Mouse (Mus musculus) cerebellum, adult (tissue): ENCODE measurements around the gene Snapin.

Experiments used
- ATAC-seq: cut with Nextera tagmentation; 2 replicates; pipeline ENCODE4 v1.9.2; 2017; ENCODE audit warnings: mild to moderate bottlenecking, moderate library complexity, mixed read lengths; ENCODE audit not compliant: insufficient number of reproducible peaks, low FRiP score, low TSS enrichment

The Snapin gene

DNA sequence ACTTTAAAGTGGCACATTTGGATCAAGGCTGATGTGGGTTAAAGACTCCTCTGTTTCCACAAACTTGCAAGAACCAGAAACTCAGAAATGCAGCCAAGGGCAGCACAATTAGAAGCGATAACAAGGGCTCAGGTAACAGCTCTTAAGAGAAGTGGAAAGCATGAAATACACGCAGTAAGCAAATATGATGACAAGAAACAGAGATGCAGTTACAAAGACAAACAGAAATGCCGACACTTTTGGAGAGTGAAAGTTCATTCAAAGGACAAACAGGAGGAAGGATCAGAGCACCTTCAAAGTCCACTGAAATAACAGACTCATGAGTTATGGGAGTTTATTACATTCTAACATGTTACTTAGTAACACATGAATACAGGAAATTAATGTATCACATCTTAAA, 15.5 kb upstream of the Snapin start:
- ATAC-seq: no peak

DNA sequence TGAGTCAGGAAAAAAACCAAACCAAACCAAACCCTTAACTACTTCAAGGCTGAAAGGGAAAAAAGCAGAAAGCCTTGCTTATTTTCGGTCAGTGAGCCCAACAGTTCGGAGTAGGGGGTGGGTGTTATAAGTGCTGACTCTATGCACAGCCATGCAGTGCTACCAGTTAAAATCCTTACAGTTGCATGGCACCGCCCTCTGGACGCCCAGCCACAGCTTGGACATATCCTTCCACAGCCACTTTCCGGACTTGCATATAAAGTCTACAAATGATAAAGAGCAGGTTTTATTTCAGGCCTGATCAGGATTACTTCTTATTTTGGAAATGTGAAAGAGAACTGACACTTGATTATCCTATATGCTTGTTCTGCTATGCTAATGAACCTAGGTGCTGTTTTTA, 14.4 kb upstream of the Snapin start:
- ATAC-seq: no peak

DNA sequence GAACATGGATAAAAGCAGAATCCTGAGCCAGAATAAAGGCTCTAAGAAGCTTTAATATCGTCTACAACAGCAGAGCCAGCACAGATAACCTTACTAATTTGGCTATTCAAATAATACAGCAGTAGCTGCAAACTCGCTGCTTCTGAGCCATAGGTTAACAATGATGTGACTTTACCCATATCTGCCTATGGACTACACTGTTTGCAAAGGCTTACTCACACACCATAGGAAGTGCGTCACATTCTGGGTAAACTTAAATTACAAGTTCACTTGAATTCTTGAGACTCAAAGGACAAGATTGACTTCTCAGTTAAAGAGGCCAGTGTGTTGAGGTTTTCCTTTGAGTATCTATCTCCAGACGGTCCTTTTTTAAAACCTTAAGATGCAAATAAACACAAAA, 12.6 kb upstream of the Snapin start:
- ATAC-seq: no peak

DNA sequence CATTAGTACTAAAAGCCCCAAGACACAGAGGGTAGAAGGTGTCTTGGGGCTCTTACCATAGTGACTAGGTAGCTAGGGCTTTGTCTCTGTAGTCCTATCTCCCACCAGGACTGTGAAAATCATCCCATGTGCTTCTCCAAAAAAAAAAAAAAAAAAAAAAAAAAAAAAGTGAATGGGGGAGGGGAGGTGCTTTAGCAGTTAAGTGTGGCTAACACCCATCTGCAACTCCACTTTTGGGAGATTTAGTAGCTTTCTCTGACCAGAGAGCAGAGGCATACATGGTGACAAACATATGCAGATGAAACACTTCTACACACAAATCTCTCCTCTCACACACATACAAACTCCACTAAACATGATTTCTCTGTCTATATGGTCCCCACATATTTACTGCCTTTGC, 6.8 kb upstream of the Snapin start:
- no peak for ATAC-seq

DNA sequence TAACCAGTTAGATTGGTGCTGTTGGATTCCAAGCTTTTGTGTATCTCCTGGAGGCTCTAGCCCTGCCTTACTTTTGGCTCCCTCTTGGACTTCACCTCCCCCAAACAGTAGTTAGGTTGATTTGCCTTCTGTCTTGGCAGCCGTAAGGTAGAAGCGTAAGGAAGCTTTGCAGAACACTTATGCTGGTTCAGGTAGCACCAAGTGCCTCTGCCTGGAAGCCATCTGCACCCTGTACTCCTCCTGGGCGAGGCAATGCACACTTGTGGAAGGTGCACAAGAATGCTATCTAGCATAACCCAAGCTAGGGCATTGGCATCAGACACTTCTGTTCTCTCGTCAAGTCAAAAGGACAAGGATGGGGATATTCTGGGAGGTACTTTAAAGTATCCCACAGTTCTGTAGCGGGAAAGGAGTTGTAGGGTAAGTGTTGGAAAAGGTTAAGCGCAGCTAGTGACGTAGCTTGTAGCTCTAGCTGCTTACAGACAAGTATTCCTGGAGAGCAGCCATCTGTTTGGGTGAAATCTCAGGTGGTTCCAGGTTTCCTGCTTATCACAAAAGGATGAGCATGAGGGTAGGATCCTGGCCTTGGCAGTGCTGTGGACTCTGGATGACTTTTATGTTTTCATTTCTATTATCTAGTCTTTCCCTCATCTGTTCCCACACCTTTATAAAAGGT, 5.2 kb upstream of the Snapin start:
- no peak for ATAC-seq

DNA sequence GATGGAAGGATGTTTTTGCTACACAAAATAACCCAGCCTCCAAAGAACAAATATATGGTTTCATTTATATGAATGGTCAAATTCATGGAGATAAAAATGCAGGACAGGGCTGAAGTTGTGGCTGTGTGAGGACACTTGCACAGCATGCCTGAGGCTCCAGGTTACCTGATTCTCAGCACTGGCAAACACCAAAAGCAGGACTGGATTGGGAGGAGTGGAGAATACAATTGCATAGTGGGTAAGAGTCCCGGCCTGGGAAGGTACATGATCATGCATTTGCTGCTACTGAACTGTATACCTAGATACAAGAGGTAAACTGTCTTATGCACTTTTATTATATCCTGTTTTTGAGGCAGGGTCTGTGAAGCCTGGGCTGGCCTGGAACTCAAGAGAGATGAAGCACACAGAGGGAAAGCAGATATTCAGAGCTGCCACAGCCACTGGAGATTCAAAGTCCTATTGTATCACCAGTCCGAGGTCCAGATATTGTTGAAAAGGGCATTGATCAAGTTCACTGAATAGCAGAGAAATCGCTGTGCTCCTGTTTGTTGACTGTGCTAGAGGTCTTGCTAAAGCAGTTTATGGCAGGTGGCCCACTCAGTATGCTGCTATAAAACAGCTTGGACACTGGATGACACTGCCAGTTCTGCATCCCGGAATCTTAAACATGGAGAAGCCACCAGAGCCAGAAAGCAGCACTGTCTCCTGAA, 3.2 kb upstream of the Snapin start:
- no peak for ATAC-seq

DNA sequence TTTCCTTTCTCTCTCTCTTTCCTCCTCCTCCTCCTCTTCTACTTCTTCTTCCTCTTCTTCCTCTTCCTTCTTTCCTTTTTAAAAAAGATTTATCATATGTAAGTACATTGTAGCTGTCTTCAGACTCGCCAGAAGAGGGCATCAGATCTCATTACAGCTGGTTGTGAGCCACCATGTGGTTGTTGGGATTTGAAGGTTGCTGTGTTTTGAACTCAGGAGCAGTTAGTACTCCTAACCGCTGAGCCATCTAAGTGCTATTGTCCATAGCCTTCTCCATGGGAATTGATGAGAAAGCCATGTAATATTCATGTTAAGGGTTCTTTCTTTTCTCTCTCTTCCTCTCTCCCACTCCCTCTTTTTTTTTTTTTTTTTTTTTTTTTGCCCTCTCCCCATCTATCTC, 517 bp upstream of the Snapin start:
- no peak for ATAC-seq

DNA sequence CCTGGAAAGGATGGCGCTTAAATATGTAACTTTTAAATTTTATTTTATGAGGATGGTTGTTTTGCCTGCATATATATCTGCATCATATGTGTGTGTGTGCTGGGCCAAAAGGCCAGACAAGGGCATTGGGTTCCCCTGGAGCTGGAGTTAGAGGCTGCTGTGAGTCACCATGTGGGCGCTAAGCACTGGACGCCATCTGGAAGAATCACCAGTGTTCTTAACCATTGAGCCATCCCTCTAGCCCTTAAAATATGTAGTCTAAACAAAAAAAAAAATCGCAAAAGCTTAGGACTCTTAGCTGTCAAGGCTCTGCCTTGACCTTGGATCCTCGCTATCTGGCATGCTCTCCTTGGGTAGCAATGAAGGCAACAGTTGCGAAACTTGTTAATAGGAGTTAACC, 2.3 kb downstream of the Snapin start:
- ATAC-seq: no peak

DNA sequence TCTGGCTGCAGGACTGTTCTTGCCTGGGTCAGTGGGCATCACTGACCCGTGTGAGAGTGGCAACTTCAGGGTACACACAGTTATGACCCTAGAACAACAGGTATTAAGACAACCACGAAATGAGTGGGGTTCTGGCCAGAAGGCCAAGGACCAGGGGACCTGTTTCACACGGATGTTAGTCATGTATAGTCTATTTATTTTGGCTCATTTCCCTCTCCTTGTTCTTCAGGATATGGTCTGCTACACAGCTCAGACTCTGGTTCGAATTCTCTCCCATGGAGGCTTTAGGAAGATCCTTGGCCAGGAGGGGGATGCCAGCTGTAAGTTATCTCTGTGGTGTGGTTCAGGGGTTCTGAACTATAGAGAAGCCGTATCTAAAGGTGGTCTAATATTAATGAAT, 3.8 kb downstream of the Snapin start:
- ATAC-seq: no peak

DNA sequence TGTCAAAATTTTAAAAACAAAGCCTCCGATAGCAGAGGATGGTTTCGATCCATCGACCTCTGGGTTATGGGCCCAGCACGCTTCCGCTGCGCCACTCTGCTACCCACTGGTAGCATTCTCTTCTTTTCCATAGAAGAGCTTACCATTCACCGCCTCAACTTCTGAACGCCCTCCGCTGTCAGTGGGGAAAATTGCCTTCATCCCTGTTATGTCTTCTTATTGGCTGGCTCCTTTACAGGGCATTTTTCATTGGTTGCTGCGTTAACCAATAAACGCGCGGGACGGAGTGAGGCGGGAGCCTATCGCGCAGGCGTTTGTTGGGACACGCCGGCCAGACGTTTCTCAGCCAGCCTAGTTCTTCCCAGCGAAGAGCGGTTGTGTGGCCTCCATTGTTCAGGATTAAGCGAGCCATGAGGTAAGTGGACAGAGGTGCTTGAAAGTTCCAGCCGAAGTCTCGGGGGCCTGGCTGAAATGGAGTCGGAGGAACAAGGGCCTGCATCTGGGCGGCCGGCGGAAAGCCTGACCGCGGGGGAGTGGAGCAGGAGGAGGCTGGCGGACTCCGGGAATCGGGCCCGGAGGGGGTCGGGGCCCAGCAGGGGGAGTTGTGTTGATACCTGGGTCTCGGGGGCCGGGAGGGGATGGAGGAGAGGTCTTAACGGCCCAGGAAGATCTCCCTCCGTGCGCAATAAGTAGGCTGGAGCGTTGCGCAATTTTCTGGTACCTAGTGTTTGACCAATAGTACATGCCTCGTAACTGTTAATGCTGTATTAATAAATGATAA, 14.8 kb downstream of the Snapin start, which contains the start of gene Ilf2:
Gene Ilf2, plus strand, starts transcription at position 296 of the 781 bp plus-strand sequence.
- peak; percentile 99 for ATAC-seq

DNA sequence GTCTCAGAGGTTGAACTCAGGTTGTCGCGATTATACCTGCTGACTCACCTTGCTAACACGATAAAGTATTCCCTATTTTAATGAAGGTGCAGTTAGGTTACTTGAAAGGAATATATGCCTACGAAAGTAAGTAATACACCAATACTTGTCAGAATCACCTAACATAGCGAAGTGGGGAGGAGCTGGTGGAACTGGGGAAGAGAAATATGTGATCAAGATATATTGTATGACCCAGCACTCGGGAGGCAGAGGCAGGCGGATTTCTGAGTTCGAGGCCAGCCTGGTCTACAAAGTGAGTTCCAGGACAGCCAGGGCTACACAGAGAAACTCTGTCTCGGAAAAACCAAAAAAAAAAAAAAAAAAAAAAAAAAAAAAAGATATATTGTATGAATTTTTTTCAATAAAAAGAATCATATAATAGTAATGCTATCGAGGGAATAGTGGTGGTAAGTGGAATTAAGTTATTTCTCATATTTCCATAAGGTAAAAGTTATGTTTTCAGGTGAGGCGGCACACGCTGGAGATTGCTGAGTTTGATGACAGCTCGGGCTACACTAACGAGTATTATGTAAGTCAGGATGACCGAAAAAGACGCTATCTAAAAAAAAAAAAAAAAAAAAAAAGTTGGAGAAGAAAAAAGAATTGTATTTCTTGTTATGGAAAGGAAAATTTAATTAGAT, 15.5 kb downstream of the Snapin start:
- no peak for ATAC-seq

DNA sequence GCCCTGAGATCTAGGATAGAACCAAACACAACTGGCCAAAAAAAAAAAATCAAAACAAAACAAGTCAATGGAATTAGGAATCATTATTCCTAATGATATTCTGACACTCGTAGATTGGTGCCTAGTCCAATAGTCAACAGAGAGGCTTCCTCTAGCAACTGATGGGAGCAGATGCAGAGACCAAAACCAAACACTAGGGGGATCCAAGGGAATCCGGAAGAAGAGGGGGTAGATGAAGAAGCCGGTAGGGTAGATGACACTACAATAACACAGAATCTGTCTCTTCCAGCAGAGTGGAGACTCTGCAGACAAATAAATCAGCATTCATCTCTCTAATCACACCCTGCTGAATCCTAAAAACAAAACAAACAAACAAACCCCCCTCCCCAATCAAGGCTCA, 18.6 kb downstream of the Snapin start:
- ATAC-seq: no peak

DNA sequence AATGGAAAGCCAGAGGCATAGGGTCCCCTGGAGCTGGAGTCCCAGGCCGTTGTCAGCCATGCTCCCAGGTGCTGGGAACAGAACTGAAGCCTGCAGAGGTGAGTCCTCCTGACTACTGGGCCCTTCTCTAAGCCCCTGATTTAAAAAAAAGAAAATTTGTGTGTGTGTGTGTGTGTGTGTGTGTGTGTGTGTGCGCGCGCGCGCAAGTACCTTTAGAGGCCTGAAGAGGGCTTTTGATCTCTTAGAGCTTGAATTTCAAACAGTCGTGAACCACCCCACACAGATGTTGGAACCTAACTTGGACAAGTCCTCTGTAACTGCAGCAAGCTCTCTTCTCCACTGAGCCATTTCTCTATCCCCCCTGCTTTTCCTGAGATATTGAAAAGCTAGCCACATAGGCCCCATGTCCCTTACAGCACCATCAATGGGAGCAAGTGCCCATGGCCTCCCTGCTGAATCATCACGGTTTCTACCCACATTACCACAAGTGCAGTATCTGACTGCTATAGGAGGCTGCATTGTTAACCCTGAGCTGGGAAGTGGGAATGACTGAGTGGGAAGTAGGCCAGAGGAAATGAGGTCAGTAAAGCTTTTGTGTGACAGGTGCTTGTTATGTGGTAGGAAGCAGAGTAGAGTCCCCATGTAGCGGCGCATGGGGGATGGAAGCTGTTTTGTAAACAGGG, 23.1 kb downstream of the Snapin start:
- no peak for ATAC-seq

DNA sequence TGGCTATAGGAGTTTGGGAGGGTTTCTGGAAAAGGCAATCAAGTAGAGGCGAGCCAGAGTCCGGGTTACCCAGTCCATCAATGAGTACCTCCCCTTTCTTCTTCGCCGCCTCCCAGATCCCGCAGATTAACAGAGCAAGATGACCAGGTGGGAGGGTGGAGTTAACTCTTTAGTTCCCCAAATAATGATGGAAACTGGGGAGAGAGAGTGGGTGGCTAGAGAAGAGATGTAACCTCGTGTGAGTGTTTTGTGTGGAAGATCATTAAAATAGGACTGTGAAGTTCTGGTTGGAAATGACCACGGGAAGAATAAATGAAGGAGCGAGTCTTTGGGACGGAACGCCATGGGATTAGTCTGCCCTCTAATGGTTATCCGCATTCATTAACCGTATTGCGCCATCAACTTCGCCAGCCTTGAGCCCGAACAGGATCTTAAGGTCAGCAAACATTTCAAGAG, 24.5 kb downstream of the Snapin start:
- ATAC-seq: peak; percentile 54; the same call in 1 of the 2 replicates

DNA sequence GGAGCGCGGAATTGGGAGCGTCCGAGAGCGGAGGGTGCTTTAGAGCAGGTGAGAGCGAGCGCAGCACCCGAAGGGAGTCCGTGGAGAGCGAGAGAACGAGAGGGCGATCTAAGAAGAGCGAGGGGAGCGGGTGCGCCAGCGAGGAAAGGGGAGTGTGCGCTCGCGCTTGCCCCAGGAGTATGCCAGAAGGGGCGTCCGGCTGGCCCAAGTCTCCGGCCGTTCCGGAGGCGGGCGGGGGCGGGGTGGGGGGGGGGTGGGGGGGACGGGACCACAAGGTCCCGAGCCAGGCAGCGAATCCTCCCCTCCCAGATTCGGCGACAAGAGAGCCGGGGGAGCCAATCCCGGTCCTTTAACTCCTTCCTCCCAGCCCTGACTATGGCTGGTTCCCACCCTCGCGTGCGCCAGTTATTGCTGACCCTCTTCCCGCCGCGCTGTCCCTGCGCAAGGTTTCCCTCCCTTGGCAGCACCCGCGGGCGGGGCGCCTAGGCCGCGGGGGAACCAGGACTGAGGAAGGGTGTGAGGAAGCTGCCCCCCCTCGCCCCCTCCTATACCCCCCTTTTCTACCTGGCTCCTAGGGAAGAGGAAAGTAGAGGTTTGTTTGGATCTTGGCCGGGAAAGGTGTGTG, 25.0 kb downstream of the Snapin start, which contains the start of gene Npr1:
Gene Npr1, minus strand, starts transcription at position 181 of the 625 bp plus-strand sequence.
- ATAC-seq: 0 out of 2 replicates have a peak, but pooled peaks have one; percentile 20

DNA sequence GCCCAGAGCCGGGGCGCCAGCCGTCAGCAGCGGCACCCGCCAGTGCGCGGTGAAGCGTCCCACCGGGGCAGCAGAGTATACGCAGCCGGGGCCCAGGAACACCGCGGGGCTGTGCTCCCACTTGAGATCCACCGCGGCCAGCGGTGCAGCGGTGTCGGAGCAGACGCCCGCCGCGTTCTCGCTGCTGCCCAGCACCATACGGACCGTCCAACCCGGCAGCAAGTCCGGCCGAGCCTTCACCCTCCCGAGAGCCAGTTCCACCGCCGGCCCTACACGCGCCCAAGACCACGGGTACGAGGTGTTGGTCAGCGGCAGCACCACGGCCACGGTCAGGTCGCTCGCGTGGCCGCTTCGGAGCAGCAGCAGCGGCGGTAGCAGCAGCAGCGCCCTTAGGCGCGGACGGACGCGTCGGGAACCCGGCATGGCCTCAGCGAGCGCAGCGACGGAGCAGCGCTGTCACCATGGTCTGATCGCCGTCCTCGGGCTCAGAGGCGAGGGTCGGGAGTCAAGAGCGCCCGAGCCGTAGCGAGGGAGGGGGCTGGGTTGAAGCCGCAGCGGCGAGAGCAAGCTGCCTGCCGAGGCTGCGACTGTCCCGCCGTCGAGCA, 25.6 kb downstream of the Snapin start:
- no peak for ATAC-seq

DNA sequence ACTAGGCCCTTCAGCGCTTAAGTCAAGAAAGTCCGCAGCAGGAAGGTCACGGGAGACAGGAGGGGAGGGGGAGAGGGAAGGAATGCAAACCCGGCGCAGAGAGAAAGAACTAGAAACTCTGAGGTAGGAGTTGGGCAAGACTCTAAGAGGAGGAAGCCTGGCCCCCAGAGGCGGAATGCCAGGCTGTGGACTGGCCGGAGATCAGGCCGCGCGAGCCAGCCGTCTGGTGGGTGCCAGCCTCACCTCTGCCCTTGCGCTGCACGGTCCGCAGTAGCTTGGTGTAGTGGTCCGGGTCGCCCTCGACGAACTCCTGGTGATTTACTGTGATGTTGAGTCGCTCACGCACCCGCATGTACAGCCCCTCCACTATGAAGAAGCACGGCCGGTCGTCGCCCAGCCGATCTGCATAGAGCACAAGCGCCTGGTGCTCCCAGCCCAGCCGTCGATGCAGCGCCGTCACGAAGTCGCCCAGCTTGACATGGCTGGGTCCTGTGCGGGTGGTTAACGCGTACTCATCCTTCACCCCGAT, 26.2 kb downstream of the Snapin start:
- no peak for ATAC-seq

DNA sequence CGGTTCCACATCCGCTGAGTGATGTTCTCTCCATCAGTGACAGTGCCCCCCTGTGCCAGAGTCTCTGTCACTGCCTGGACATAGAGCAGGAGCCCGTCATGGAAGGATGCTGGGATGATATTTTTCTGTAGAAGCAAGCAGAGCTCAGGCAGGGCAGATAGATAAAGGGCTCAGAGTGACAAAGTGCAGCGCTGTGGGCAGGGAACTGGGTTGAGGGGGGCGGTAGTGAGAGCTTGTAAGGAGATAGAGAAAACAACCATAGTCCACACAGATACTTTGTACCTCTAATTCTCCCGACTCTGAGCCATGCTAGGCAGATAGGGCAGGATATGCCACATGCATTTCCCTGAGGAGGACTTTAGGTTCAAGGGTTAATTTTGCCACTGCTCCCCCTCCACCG, 28.3 kb downstream of the Snapin start:
- ATAC-seq: no peak

DNA sequence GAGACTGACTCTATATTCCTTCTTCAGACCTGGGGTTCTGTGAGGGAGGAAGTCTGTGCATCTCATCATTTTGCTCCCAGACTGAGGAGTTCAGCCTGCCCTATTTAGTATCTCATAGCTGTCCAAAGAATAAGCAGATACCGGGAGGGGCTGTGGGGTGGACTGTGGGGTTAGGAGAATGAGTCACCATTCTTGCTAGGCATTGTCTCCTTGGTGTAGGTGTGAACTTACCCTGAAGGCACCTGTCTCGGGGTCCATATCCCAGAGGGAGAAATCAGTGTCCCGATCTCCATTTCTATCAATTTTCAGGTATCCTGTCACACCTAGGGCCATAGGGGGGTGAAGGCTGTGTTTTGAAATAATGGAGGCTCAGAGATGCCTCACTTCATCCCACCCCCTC, 28.9 kb downstream of the Snapin start:
- ATAC-seq: no peak
